ENCODE assay signal across 8 mouse cellular contexts in the genomic region with DNA sequence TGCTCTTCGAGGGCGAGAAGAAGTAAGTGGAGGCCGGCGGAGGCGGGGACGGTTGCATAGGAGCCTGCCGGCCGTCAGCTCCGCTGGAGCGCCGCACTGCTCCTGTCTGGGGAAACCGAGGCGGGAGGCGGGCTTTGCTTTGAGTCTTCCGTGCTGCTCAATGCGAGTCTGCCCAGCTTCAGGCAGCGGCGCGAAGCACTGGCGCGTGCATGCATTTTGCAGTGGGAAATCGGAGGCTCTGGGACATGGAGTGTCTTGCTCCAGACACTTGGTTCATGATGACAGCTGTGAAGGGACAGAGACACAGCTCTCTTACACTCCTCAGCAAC. TPM values are rescaled to one million over a fixed set of nuclear protein-coding genes. Genes with fewer than 3 reads are reported as not detected.
A peak's percentile ranks its signal among the peaks of the same experiment; 100 is the strongest.
DNase-seq lines count a peak whose midpoint lies in the region; ATAC-seq lines count a peak whose summit lies in the region.

No protein-coding gene starts in this region.

- DNase-seq in frontal cortex, postnatal 14 days (ENCODE audit: low spot score in 2 of 2), result no peak
- no peak for DNase-seq in forebrain, embryonic 14.5 days (ENCODE audit: low spot score)
- DNase-seq in embryo, embryonic 9.5 days (ENCODE audit: extremely low spot score), result no peak
- no peak for DNase-seq in cerebellum, postnatal 10 days
- DNase-seq in lung, postnatal 14 days, result no peak

- H3K9ac ChIP-seq in forebrain, embryonic 14.5 days (ENCODE audit: low read length), result peak overlapping the region; percentile 77
- H3K9ac ChIP-seq in liver, embryonic 16.5 days (ENCODE audit: low read depth, low read length), result peak overlapping the region; percentile 82

- 0 out of 2 replicates have a peak overlapping the region, but pooled peaks have one; percentile 44 for H3K27ac ChIP-seq in forebrain, embryonic 14.5 days (ENCODE audit: low read depth, low read length)
- H3K27ac ChIP-seq in liver, embryonic 16.5 days (ENCODE audit: low read length), result peak overlapping the region; percentile 70

- ATAC-seq in frontal cortex, adult (ENCODE audit: low TSS enrichment), result peak; percentile 49; the same call in 1 of the 2 replicates
- ATAC-seq in CD4-positive, CD25-positive, alpha-beta regulatory T cell, adult 4 months, result peak; percentile 40
- ATAC-seq in forebrain, embryonic 14.5 days, result peak; percentile 60
- peak; percentile 69 for ATAC-seq in liver, embryonic 16.5 days (ENCODE audit: low read depth)

- peak overlapping the region; percentile 86 for H3K4me2 ChIP-seq in forebrain, embryonic 14.5 days (ENCODE audit: low read length)
- peak overlapping the region; percentile 94 for H3K4me2 ChIP-seq in liver, embryonic 16.5 days (ENCODE audit: low read depth, low read length)

- H3K9me3 ChIP-seq in forebrain, embryonic 14.5 days (replicated peaks; ENCODE audit: control insufficient read depth, low read length), result no peaks in the 10 kb centered on the region
- H3K9me3 ChIP-seq in liver, embryonic 16.5 days (replicated peaks; ENCODE audit: control insufficient read depth, low read length), result no peaks in the 10 kb centered on the region

- peak overlapping the region; percentile 80 for H3K4me3 ChIP-seq in forebrain, embryonic 14.5 days (ENCODE audit: low read depth, low read length)
- H3K4me3 ChIP-seq in liver, embryonic 16.5 days (ENCODE audit: low read depth, low read length), result peak overlapping the region; percentile 84

- H3K27me3 ChIP-seq in forebrain, embryonic 14.5 days (replicated peaks; ENCODE audit: control insufficient read depth, insufficient read depth, low read length), result no peaks in the 10 kb centered on the region
- no peaks in the 10 kb centered on the region for H3K27me3 ChIP-seq in liver, embryonic 16.5 days (ENCODE audit: control insufficient read depth, insufficient read depth, low read depth, low read length)

- peaks cover 22% of the 10 kb centered on the region for H3K36me3 ChIP-seq in forebrain, embryonic 14.5 days (ENCODE audit: control insufficient read depth, insufficient read depth, low read length)
- peaks cover 8% of the 10 kb centered on the region for H3K36me3 ChIP-seq in liver, embryonic 16.5 days (ENCODE audit: control insufficient read depth, insufficient read depth)

- under 1% methylated on average over 22 of the region's 22 CpGs for WGBS in forebrain, embryonic 14.5 days
- WGBS in liver, embryonic 16.5 days (ENCODE audit: insufficient replicate concordance), result under 1% methylated on average over 22 of the region's 22 CpGs

- peaks cover 12% of the 10 kb centered on the region for H3K4me1 ChIP-seq in forebrain, embryonic 14.5 days (ENCODE audit: control insufficient read depth, insufficient read depth, low read length)
- peaks cover 22% of the 10 kb centered on the region for H3K4me1 ChIP-seq in liver, embryonic 16.5 days (ENCODE audit: control insufficient read depth, low read depth, low read length)

RNA-seq across cellular contexts. Expression of a gene that starts 0.3 kb away (rescaled TPM):
- 100 to 1,000 TPM; 119 to 120 TPM for polyA plus RNA-seq in CD4-positive, CD25-positive, alpha-beta regulatory T cell, adult 4 months (2017; shearing (Covaris generic))
- polyA plus RNA-seq in forebrain, embryonic 14.5 days (2014; fragmentation: Nextera tagmentation; extraction: Ambion mirVana), result 255 and 310 TPM in 2 replicates
- 104 and 118 TPM in 2 replicates for polyA plus RNA-seq in liver, embryonic 16.5 days (2015; fragmentation: Nextera tagmentation; extraction: Ambion mirVana)

RNA-seq across cellular contexts. Expression of a gene that starts 19.1 kb away (rescaled TPM):
- 10 to 100 TPM; 26.1 to 58.9 TPM for polyA plus RNA-seq in CD4-positive, CD25-positive, alpha-beta regulatory T cell, adult 4 months (2017; shearing (Covaris generic))
- polyA plus RNA-seq in forebrain, embryonic 14.5 days (2014; fragmentation: Nextera tagmentation; extraction: Ambion mirVana), result 33.2 and 35.8 TPM in 2 replicates
- 30.5 and 33.9 TPM in 2 replicates for polyA plus RNA-seq in liver, embryonic 16.5 days (2015; fragmentation: Nextera tagmentation; extraction: Ambion mirVana)

RNA-seq across cellular contexts. Expression of a gene that starts 19.2 kb away (rescaled TPM):
- 10 to 100 TPM; 54.7 to 96.4 TPM for polyA plus RNA-seq in CD4-positive, CD25-positive, alpha-beta regulatory T cell, adult 4 months (2017; shearing (Covaris generic))
- polyA plus RNA-seq in forebrain, embryonic 14.5 days (2014; fragmentation: Nextera tagmentation; extraction: Ambion mirVana), result 13.0 and 14.6 TPM in 2 replicates
- polyA plus RNA-seq in liver, embryonic 16.5 days (2015; fragmentation: Nextera tagmentation; extraction: Ambion mirVana), result 11.3 and 12.9 TPM in 2 replicates

RNA-seq across cellular contexts. Expression of a gene that starts 33.0 kb away (rescaled TPM):
- 1 to 10 TPM; 1.7 to 2.8 TPM for polyA plus RNA-seq in CD4-positive, CD25-positive, alpha-beta regulatory T cell, adult 4 months (2017; shearing (Covaris generic))
- polyA plus RNA-seq in forebrain, embryonic 14.5 days (2014; fragmentation: Nextera tagmentation; extraction: Ambion mirVana), result 4.9 and 6.7 TPM in 2 replicates
- polyA plus RNA-seq in liver, embryonic 16.5 days (2015; fragmentation: Nextera tagmentation; extraction: Ambion mirVana), result 1.9 and 2.0 TPM in 2 replicates

RNA-seq across cellular contexts. Expression of a gene that starts 53.8 kb away (rescaled TPM):
- 10 to 100 TPM; 42.9 to 80.7 TPM for polyA plus RNA-seq in CD4-positive, CD25-positive, alpha-beta regulatory T cell, adult 4 months (2017; shearing (Covaris generic))
- 21.7 and 29.7 TPM in 2 replicates for polyA plus RNA-seq in forebrain, embryonic 14.5 days (2014; fragmentation: Nextera tagmentation; extraction: Ambion mirVana)
- polyA plus RNA-seq in liver, embryonic 16.5 days (2015; fragmentation: Nextera tagmentation; extraction: Ambion mirVana), result 3.6 and 4.0 TPM in 2 replicates
